Mouse (Mus musculus) embryonic facial prominence, embryonic 12.5 days (tissue): ENCODE measurements around the gene Mpc1. TPM values are rescaled to one million over a fixed set of nuclear protein-coding genes. Genes with fewer than 3 reads are reported as not detected.

ENCODE experiments used
- ATAC-seq: fragments of 200-750 bp; cut with Nextera tagmentation; 2 replicates; pipeline ENCODE4 v1.8.0; 2017; ENCODE audit not compliant: insufficient number of reproducible peaks, insufficient read depth, low FRiP score, low TSS enrichment
- H3K27ac ChIP-seq: fragments of 300-500 bp; sonication (generic); 2 replicates; pipeline ENCODE4 v1.5.1; 2016; ENCODE audit warnings: mild to moderate bottlenecking
- H3K27me3 ChIP-seq: fragments of 300-500 bp; sonication (generic); 2 replicates; pipeline ENCODE4 v1.6.1; 2016; ENCODE audit warnings: mild to moderate bottlenecking, moderate library complexity
- H3K36me3 ChIP-seq: fragments of 300-500 bp; sonication (generic); 2 replicates; pipeline ENCODE4 v1.6.1; 2016; ENCODE audit warnings: mild to moderate bottlenecking
- H3K4me1 ChIP-seq: fragments of 300-500 bp; sonication (generic); 2 replicates; pipeline ENCODE4 v1.6.1; 2016
- H3K4me2 ChIP-seq: fragments of 300-500 bp; sonication (generic); replicated peaks from 2 replicates; pipeline ENCODE4 v1.6.1; 2016; ENCODE audit warnings: mild to moderate bottlenecking, moderate library complexity
- H3K4me3 ChIP-seq: fragments of 300-500 bp; sonication (generic); 2 replicates; pipeline ENCODE4 v1.5.1; 2016; ENCODE audit warnings: mild to moderate bottlenecking
- H3K9ac ChIP-seq: fragments of 300-500 bp; sonication (generic); 2 replicates; pipeline ENCODE4 v1.6.1; 2016; ENCODE audit warnings: mild to moderate bottlenecking, moderate library complexity
- H3K9me3 ChIP-seq: fragments of 300-500 bp; sonication (generic); 2 replicates; pipeline ENCODE4 v1.6.1; 2016; ENCODE audit warnings: mild to moderate bottlenecking, moderate library complexity
- WGBS: fragments of 180-500 bp; shearing (Covaris S2); methylation state at CpG from one replicate; pipeline ENCODE4 v1.1.7; 2016; 5-methylcytosine and 5-hydroxymethylcytosine counted together
- polyA plus RNA-seq: library from polyadenylated mRNA; unstranded; fragments of >200 nt; fragmentation: Nextera tagmentation; extraction: Ambion mirVana; gene quantifications from 2 replicates; pipeline ENCODE4 v1.2.1, GENCODE M21; 2016

Gene Mpc1
- polyA plus RNA-seq, 1 experiment from 2014 or later, result 122 TPM

GRCm38 (mm10) chr17:8339666-8340374 is 57.1 kb downstream of the Mpc1 start:
- ATAC-seq, result no peak
- Histone ChIP-seq H3K36me3 (no peaks in the 10 kb centered on the region), H3K4me1 (peaks cover 14% of the 10 kb centered on the region; the same call in 1 of the 2 replicates), H3K4me2 (peak overlapping the region; percentile 100), H3K27me3 (peaks cover 47% of the 10 kb centered on the region), H3K4me3 (peak overlapping the region; percentile 61), H3K9ac (no peak overlapping the region), H3K27ac (no peak overlapping the region), H3K9me3 (no peaks in the 10 kb centered on the region)
- WGBS, result 26% methylated on average over 8 of the region's 8 CpGs

GRCm38 (mm10) chr17:8340407-8341359 is 58.0 kb downstream of the Mpc1 start:
- peaks cover 47% of the 10 kb centered on the region for H3K27me3 ChIP-seq
- H3K4me1 ChIP-seq, result peaks cover 14% of the 10 kb centered on the region; the same call in 1 of the 2 replicates
- H3K4me2 ChIP-seq, result peak overlapping the region; percentile 100
- no peaks in the 10 kb centered on the region for H3K9me3 ChIP-seq
- H3K9ac ChIP-seq, result peak overlapping the region; percentile 63
- H3K4me3 ChIP-seq, result peak overlapping the region; percentile 61
- no peak overlapping the region for H3K27ac ChIP-seq
- peak; percentile 59 for ATAC-seq
- WGBS, result under 1% methylated on average over 58 of the region's 92 CpGs
- no peaks in the 10 kb centered on the region for H3K36me3 ChIP-seq

DNA sequence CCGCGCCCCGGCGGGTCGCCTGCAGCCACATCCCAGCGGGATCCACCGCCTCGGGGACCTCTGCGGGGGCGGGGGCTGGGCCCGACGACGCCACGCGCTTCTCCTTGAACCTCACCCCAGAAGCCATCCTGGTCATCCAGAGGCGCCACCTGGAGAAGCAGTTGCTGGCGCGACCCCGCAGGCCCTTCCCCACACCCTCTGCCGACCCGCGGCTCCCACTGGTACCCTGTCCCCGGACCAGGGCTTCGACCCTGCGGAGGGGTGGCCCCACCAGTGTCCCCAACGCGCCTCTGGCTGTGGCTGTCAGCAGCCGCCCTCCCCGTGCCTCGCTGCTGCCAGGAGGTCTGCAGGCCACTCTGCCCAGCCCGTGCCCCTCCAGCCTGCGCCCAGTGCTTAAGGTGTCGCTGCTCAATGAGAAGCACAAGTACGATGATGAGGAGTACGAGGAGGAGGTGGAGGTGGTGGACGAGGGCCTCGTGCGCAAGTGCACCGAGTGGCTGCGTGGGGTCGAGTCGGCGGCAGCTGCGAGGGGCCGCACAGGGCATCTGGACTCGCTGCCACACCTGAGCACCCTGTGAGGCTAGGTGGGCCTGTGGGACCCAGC is 58.8 kb downstream of the Mpc1 start:
- 0 out of 2 replicates have a peak, but pooled peaks have one; percentile 8 for ATAC-seq
- Histone ChIP-seq H3K4me3 (peak overlapping the region; percentile 61), H3K4me2 (peak overlapping the region; percentile 100), H3K9ac (peak overlapping the region; percentile 63), H3K27ac (no peak overlapping the region), H3K9me3 (no peaks in the 10 kb centered on the region), H3K27me3 (peaks cover 47% of the 10 kb centered on the region), H3K36me3 (no peaks in the 10 kb centered on the region), H3K4me1 (peaks cover 14% of the 10 kb centered on the region; the same call in 1 of the 2 replicates)
- WGBS, result 12% methylated on average over 46 of the region's 46 CpGs

DNA sequence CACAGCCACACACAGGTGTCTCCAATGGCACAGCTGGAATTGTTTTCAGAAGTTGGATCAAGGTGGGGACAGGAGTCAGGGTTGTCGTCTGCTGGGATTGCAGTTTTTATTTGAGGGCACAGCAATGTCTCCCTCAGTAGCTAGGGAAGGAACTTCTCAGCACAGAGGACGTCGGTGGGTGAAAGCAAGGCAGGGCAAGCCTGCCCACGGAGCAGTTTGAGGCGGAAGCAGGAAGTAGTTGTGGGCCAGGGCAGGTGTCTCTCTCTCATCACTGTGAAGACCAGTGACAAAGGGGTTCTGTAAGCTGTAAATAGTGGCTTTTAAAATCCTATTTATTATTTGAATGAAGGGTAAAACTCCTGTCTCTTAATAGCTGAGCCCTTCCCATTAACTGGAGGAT is 60.0 kb downstream of the Mpc1 start:
- Histone ChIP-seq H3K4me3 (no peak overlapping the region), H3K9ac (no peak overlapping the region), H3K27me3 (peaks cover 47% of the 10 kb centered on the region), H3K4me1 (peaks cover 14% of the 10 kb centered on the region; the same call in 1 of the 2 replicates), H3K27ac (no peak overlapping the region), H3K9me3 (no peaks in the 10 kb centered on the region), H3K36me3 (no peaks in the 10 kb centered on the region), H3K4me2 (no peak overlapping the region)
- whole genome bisulfite sequencing, result 46% methylated on average over 5 of the region's 5 CpGs
- ATAC-seq, result no peak

- 75% methylated on average over 6 of the region's 6 CpGs for WGBS
- no peak for ATAC-seq
- Histone ChIP-seq H3K4me2 (no peak overlapping the region), H3K27ac (no peak overlapping the region), H3K4me3 (no peak overlapping the region), H3K4me1 (peaks cover 14% of the 10 kb centered on the region; the same call in 1 of the 2 replicates), H3K27me3 (peaks cover 44% of the 10 kb centered on the region), H3K9ac (no peak overlapping the region), H3K36me3 (no peaks in the 10 kb centered on the region), H3K9me3 (no peaks in the 10 kb centered on the region)
These were observed 60.7 kb downstream of the Mpc1 start for GRCm38 (mm10) chr17:8343416-8343815.

Other genes starting within 250 kb of the Mpc1 start
- gene Gm49673, start 135.1 kb upstream of the Mpc1 start, polyA plus RNA-seq, result 0.29 and 0.83 TPM in 2 replicates
- 21.3 and 22.0 TPM in 2 replicates for gene Rnaset2a, start 134.8 kb upstream of the Mpc1 start, polyA plus RNA-seq
- 43.2 and 43.5 TPM in 2 replicates for gene Fgfr1op, start 117.4 kb upstream of the Mpc1 start, polyA plus RNA-seq
- gene Ccr6, start 46.9 kb upstream of the Mpc1 start, polyA plus RNA-seq, result 0.32 TPM in 1 of 2 replicates, not detected in the other
- gene Sft2d1, start 28.2 kb downstream of the Mpc1 start, polyA plus RNA-seq, result 60.6 and 64.6 TPM in 2 replicates
- gene Prr18, start 54.6 kb downstream of the Mpc1 start, polyA plus RNA-seq, result 0.58 and 1.1 TPM in 2 replicates
- 0.93 and 1.2 TPM in 2 replicates for gene T2, start 73.1 kb downstream of the Mpc1 start, polyA plus RNA-seq
- gene T, start 151.5 kb downstream of the Mpc1 start, polyA plus RNA-seq, result 0.88 and 0.95 TPM in 2 replicates
- 3.9 and 4.9 TPM in 2 replicates for gene Pde10a, start 242.5 kb downstream of the Mpc1 start, polyA plus RNA-seq